16 mouse cellular contexts compared by ENCODE assay signal in the genomic region with DNA sequence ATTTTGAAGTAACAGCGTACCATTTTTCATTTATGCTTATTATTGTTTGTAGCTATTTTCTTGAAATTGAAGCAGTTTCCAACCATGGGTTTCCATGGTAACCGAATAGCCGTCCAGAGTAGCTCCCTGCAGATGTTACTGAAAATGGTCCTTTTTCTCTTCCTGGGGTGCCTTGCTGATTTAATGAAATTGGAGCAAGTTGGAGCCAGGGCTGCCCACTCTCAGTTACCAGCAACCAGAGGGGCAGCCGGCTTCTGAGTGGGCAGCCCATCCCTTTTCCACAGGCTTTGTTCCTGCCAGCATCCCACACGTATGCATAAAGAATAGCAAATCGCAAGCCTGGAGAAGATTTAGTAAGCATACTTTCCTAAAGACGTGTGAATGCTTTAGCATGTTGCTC. TPM values are rescaled to one million over a fixed set of nuclear protein-coding genes. Genes with fewer than 3 reads are reported as not detected.
A peak's percentile ranks its signal among the peaks of the same experiment; 100 is the strongest.
DNase-seq lines count a peak whose midpoint lies in the region; ATAC-seq and TF ChIP-seq lines count a peak whose summit lies in the region.
"Had no signal": no experiment of that assay in that cellular context is flagged by ENCODE, and none has a peak within 500 bp of the region (broad histone marks: within the 10 kb centered on the region; RNA-seq: fewer than 3 reads in every experiment).

No protein-coding gene starts in this region.

- H3K27ac ChIP-seq in forebrain, embryonic 14.5 days (ENCODE audit: low read depth, low read length) = peak overlapping the region; percentile 52
- no peak overlapping the region for H3K27ac ChIP-seq in forebrain, embryonic 11.5 days (ENCODE audit: low read depth, low read length)
- H3K27ac ChIP-seq in hindbrain, postnatal 0 days = peak overlapping the region; percentile 17
- H3K27ac ChIP-seq in neural tube, embryonic 15.5 days (replicated peaks) = peak overlapping the region; percentile 72
- H3K27ac ChIP-seq: kidney, postnatal 0 days; limb, embryonic 13.5 days had no signal

- H3K4me2 ChIP-seq in forebrain, embryonic 14.5 days (ENCODE audit: low read length) = no peak overlapping the region
- H3K4me2 ChIP-seq in forebrain, embryonic 11.5 days (ENCODE audit: low read depth, low read length, severe bottlenecking) = no peak overlapping the region
- no peak overlapping the region for H3K4me2 ChIP-seq in hindbrain, postnatal 0 days (ENCODE audit: low read depth, low read length)
- no peak overlapping the region for H3K4me2 ChIP-seq in neural tube, embryonic 15.5 days
- H3K4me2 ChIP-seq: heart, embryonic 12.5 days; limb, embryonic 13.5 days had no signal

- no peaks in the 10 kb centered on the region for H3K9me3 ChIP-seq in forebrain, embryonic 14.5 days (replicated peaks; ENCODE audit: control insufficient read depth, low read length)
- H3K9me3 ChIP-seq in forebrain, embryonic 11.5 days (ENCODE audit: control insufficient read depth, low read length) = no peaks in the 10 kb centered on the region
- no peaks in the 10 kb centered on the region for H3K9me3 ChIP-seq in hindbrain, postnatal 0 days (ENCODE audit: low read length)
- no peaks in the 10 kb centered on the region for H3K9me3 ChIP-seq in neural tube, embryonic 15.5 days (replicated peaks)
- H3K9me3 ChIP-seq: limb, embryonic 13.5 days had no signal

- H3K4me1 ChIP-seq in forebrain, embryonic 14.5 days (ENCODE audit: control insufficient read depth, insufficient read depth, low read length) = peaks cover 14% of the 10 kb centered on the region
- peaks cover 3% of the 10 kb centered on the region; the same call in 1 of the 2 replicates for H3K4me1 ChIP-seq in forebrain, embryonic 11.5 days (replicated peaks; ENCODE audit: control insufficient read depth, insufficient read depth, low read length)
- H3K4me1 ChIP-seq in hindbrain, postnatal 0 days (ENCODE audit: insufficient read depth, low read length) = peaks cover 26% of the 10 kb centered on the region
- H3K4me1 ChIP-seq in neural tube, embryonic 15.5 days = peaks cover 59% of the 10 kb centered on the region

- TF ChIP-seq CTCF in hindbrain, postnatal 0 days (IDR thresholded peaks at IDR 0.05; ENCODE audit: low read depth) = no peak

- WGBS in forebrain, embryonic 14.5 days = 69% methylated on average over 7 of the region's 7 CpGs
- 78% methylated on average over 7 of the region's 7 CpGs for WGBS in forebrain, embryonic 11.5 days
- WGBS in hindbrain, postnatal 0 days = 41% methylated on average over 7 of the region's 7 CpGs
- WGBS in neural tube, embryonic 15.5 days = 41% methylated on average over 7 of the region's 7 CpGs

- intact Hi-C loops in left cerebral cortex, postnatal 10 days (cut with DNase I) = loop anchor here (5.0 kb wide), 1 partner anchor 40 kb away; no protein-coding TSS in a partner anchor

- H3K9ac ChIP-seq in forebrain, embryonic 14.5 days (ENCODE audit: low read length) = no peak overlapping the region
- H3K9ac ChIP-seq in forebrain, embryonic 11.5 days (ENCODE audit: low read length) = no peak overlapping the region
- H3K9ac ChIP-seq in hindbrain, postnatal 0 days (replicated peaks; ENCODE audit: low read length) = no peak overlapping the region
- no peak overlapping the region for H3K9ac ChIP-seq in neural tube, embryonic 15.5 days (replicated peaks)
- H3K9ac ChIP-seq: heart, embryonic 12.5 days; limb, embryonic 13.5 days had no signal

- H3K4me3 ChIP-seq in forebrain, embryonic 14.5 days (ENCODE audit: low read depth, low read length) = no peak overlapping the region
- H3K4me3 ChIP-seq in forebrain, embryonic 11.5 days (ENCODE audit: low read depth, low read length) = no peak overlapping the region
- no peak overlapping the region for H3K4me3 ChIP-seq in hindbrain, postnatal 0 days (ENCODE audit: low read length)
- H3K4me3 ChIP-seq in neural tube, embryonic 15.5 days (replicated peaks) = no peak overlapping the region
- H3K4me3 ChIP-seq: heart, embryonic 12.5 days; limb, embryonic 13.5 days had no signal

- ATAC-seq in forebrain, embryonic 14.5 days = peak; percentile 33; the same call in 1 of the 2 replicates
- ATAC-seq in forebrain, embryonic 11.5 days (replicated peaks; ENCODE audit: low FRiP score) = no peak
- no peak for ATAC-seq in hindbrain, postnatal 0 days
- ATAC-seq in neural tube, embryonic 15.5 days (ENCODE audit: low FRiP score) = no peak

- peak; percentile 76 for DNase-seq in forebrain, embryonic 14.5 days (ENCODE audit: low spot score)
- no peak for DNase-seq in forebrain, embryonic 11.5 days (ENCODE audit: low spot score)
- DNase-seq in left cerebral cortex, adult 18-20 months (ENCODE audit: low spot score in 2 of 2) = peak; percentile 52 to 72
- no peak for DNase-seq in left cerebral cortex, postnatal 10 days (ENCODE audit: extremely low spot score in 1 of 2, low spot score in 2 of 2)
- peak; percentile 69 for DNase-seq in hindbrain, postnatal 0 days (ENCODE audit: low spot score)
- no peak for DNase-seq in kidney, postnatal 10 days
- no peak for DNase-seq in kidney, postnatal 25 days
- DNase-seq: adrenal gland, postnatal 10 days; gastrocnemius, postnatal 14 days; lung, adult 2 months; thymus, postnatal 25 days had no signal

- H3K36me3 ChIP-seq in forebrain, embryonic 14.5 days (ENCODE audit: control insufficient read depth, insufficient read depth, low read length) = no peaks in the 10 kb centered on the region
- no peaks in the 10 kb centered on the region for H3K36me3 ChIP-seq in forebrain, embryonic 11.5 days (ENCODE audit: control insufficient read depth, insufficient read depth, low read length)
- no peaks in the 10 kb centered on the region for H3K36me3 ChIP-seq in hindbrain, postnatal 0 days (ENCODE audit: insufficient read depth, low read length)
- no peaks in the 10 kb centered on the region for H3K36me3 ChIP-seq in neural tube, embryonic 15.5 days
- H3K36me3 ChIP-seq: heart, embryonic 12.5 days; limb, embryonic 13.5 days had no signal

- no peaks in the 10 kb centered on the region for H3K27me3 ChIP-seq in forebrain, embryonic 14.5 days (replicated peaks; ENCODE audit: control insufficient read depth, insufficient read depth, low read length)
- H3K27me3 ChIP-seq in forebrain, embryonic 11.5 days (ENCODE audit: control insufficient read depth, insufficient read depth, low read length) = no peaks in the 10 kb centered on the region
- H3K27me3 ChIP-seq in hindbrain, postnatal 0 days (ENCODE audit: insufficient read depth, low read length) = no peaks in the 10 kb centered on the region
- no peaks in the 10 kb centered on the region for H3K27me3 ChIP-seq in neural tube, embryonic 15.5 days (replicated peaks)
- H3K27me3 ChIP-seq: heart, embryonic 12.5 days had no signal

RNA-seq across cellular contexts. Expression of a gene that starts 55.4 kb away (rescaled TPM):
- not detected in 2 replicates for polyA plus RNA-seq in forebrain, embryonic 14.5 days (2014; fragmentation: Nextera tagmentation; extraction: Ambion mirVana)
- polyA plus RNA-seq in forebrain, embryonic 11.5 days (2014; fragmentation: Nextera tagmentation; extraction: Ambion mirVana) = not detected in 2 replicates
- not detected for total RNA-seq in left cerebral cortex, adult 18-20 months (2021)
- under 1 TPM in 1 of 2 experiments, not detected in 1; 0.56 TPM for total RNA-seq in left cerebral cortex, postnatal 10 days (2021)
- total RNA-seq in hindbrain, postnatal 0 days (2014; rRNA removed) = 0.31 TPM in 1 of 2 replicates, not detected in the other
- not detected in 2 replicates for polyA plus RNA-seq in hindbrain, postnatal 0 days (2015; fragmentation: Nextera tagmentation; extraction: Ambion mirVana)
- polyA plus RNA-seq in neural tube, embryonic 15.5 days (2015; fragmentation: Nextera tagmentation; extraction: Ambion mirVana) = 0.26 TPM in 1 of 2 replicates, not detected in the other
- total RNA-seq: adrenal gland, postnatal 10 days; gastrocnemius, postnatal 14 days had no signal
- polyA plus RNA-seq: heart, embryonic 12.5 days; kidney, postnatal 0 days; limb, embryonic 13.5 days; lung, adult 2 months; stomach, embryonic 14.5 days had no signal

Comparison
In these comparisons a context has a peak if more than half of its experiments do, and no peak if none do; other contexts are left out.
1. DNase-seq: peak in forebrain, embryonic 14.5 days (single experiment), left cerebral cortex, adult 18-20 months (2 of 2) and hindbrain, postnatal 0 days (single experiment); none in forebrain, embryonic 11.5 days (single experiment), left cerebral cortex, postnatal 10 days (0 of 2), kidney, postnatal 10 days (single experiment) and kidney, postnatal 25 days (0 of 2).